Mouse (Mus musculus): ENCODE measurements at regions not wholly inside any gene's neighbourhood (a gene's known extent, or its start where the extent isn't known, plus 50 kb on each side); places are given as distances from the start of the nearest gene placed in this dataset.
"Not testable (repeated sequence)": the region's sequence is repeated elsewhere in the genome, so short reads cannot be mapped to it uniquely, and the experiment has no call there.

GRCm38 (mm10) chr13:12726831-12727230 lies 73.0 kb downstream of the Prl2c3 start:
- H3K27ac ChIP-seq (ENCODE audit: low read depth); H3K4me2 ChIP-seq; H3K4me3 ChIP-seq (ENCODE audit: low read depth, low read length); H3K9me3 ChIP-seq (ENCODE audit: low read depth, low read length); H3K4me1 ChIP-seq (ENCODE audit: insufficient read depth); H3K36me3 ChIP-seq (ENCODE audit: insufficient read depth); H3K9ac ChIP-seq; H3K27me3 ChIP-seq (ENCODE audit: insufficient read depth, low read length); ATAC-seq (ENCODE audit: insufficient read depth): not testable (repeated sequence)
- peak; percentile 51 for TF ChIP-seq CTCF (IDR thresholded peaks at IDR 0.05; ENCODE audit: low read depth)
- peak; percentile 41 for DNase-seq

GRCm38 (mm10) chr13:12717972-12718546 lies 81.8 kb downstream of the Prl2c3 start:
- H3K4me2 ChIP-seq; H3K4me1 ChIP-seq (ENCODE audit: insufficient read depth); H3K9me3 ChIP-seq (ENCODE audit: low read depth, low read length); H3K27me3 ChIP-seq (ENCODE audit: insufficient read depth, low read length); ATAC-seq (ENCODE audit: insufficient read depth); DNase-seq; H3K27ac ChIP-seq (ENCODE audit: low read depth); H3K9ac ChIP-seq; H3K4me3 ChIP-seq (ENCODE audit: low read depth, low read length); H3K36me3 ChIP-seq (ENCODE audit: insufficient read depth): not testable (repeated sequence)
- WGBS: 90% methylated on average over 7 of the region's 7 CpGs

DNA sequence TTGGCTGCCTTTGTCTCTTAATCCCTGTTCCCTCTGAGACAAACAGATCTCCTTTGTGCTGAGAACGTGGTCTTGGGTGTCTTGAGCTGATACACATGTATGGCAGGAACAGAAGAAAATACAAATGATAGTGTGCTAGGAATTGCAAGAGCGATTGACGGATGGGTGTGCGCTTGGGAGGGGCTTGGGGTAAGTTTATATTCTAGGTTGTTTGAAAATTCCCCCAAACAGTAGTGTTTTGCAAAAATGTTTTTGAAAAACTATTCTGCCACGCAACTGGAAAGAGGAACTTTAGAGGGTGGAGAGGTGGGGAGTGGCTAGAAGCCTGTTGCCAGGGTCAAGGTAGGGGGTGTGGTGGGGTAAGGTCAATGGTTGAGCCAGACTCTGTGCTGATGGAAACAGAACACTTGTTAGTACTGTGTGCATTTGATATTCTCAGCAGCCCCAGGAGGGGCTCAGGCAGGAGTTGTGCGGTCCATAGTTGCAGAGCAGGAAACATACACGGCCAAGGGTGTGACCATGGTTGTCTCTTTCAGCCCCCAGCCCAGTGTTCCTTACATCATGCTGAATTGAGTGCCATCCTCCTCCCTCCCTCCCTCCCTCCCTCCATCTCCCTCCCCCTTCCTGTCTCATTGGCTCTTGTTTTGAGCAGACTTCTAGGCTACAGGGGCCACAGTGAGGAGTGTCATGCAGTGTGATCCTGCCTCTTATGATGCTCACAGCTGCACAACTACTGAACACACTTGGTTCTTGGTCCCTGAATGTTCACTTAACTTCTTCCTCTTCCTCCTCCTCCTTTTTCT lies 88.2 kb downstream of the Prl2c3 start:
- Histone ChIP-seq H3K4me3 (ENCODE audit: low read depth, low read length) (no peak overlapping the region), H3K9me3 (ENCODE audit: low read depth, low read length) (no peaks in the 10 kb centered on the region), H3K27me3 (ENCODE audit: insufficient read depth, low read length) (no peaks in the 10 kb centered on the region), H3K36me3 (ENCODE audit: insufficient read depth) (no peaks in the 10 kb centered on the region), H3K27ac (ENCODE audit: low read depth) (no peak overlapping the region), H3K9ac (no peak overlapping the region), H3K4me2 (no peak overlapping the region), H3K4me1 (ENCODE audit: insufficient read depth) (no peaks in the 10 kb centered on the region)
- ATAC-seq (ENCODE audit: insufficient read depth): no peak
- WGBS: 60% methylated on average over 7 of the region's 7 CpGs
- DNase-seq: no peak
- no peak for TF ChIP-seq CTCF (IDR thresholded peaks at IDR 0.05; ENCODE audit: low read depth)

- H3K27ac ChIP-seq (ENCODE audit: low read depth); H3K9ac ChIP-seq; H3K9me3 ChIP-seq (ENCODE audit: low read depth, low read length); H3K4me1 ChIP-seq (ENCODE audit: insufficient read depth); H3K27me3 ChIP-seq (ENCODE audit: insufficient read depth, low read length); H3K36me3 ChIP-seq (ENCODE audit: insufficient read depth): not testable (repeated sequence)
- Histone ChIP-seq H3K4me3 (ENCODE audit: low read depth, low read length) (peak overlapping the region; percentile 15; the same call in 1 of the 2 replicates), H3K4me2 (peak overlapping the region; percentile 41)
- DNase-seq (peak; percentile 20), ATAC-seq (ENCODE audit: insufficient read depth) (peak; percentile 58)
- 2% methylated on average over 14 of the region's 27 CpGs for WGBS
Observed at GRCm38 (mm10) chr13:12702804-12703612, 96.9 kb downstream of the Prl2c3 start.

DNA sequence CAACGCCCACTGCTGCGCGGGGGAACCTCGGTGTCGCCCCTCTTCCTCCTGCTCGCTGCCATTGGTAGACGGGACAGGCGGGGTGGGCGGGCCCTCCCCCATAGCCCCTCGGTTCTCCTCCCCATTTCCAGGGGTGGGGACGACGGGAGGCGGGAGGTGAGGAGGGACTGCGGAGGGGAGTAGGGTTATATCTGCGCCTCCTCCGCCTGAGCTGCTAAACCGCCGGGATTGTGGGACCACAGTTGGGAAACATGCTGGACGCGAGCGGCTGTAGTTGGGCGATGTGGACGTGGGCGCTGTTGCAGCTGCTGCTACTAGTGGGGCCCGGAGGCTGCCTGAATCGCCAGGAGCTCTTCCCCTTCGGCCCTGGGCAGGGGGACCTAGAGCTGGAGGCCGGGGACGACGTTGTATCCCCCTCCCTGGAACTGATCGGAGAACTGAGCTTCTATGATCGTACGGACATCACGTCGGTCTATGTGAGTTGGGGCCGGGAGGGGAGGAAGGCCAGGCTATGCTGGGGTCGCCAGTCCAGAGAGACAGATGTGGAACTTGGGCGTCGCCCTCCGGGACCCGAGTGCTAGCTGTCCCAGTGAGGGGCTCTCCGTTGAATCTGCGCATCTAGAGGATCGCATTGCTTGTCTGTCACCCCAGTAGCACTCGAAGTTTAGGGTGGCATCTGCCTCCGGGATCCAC lies 97.6 kb downstream of the Prl2c3 start:
- not testable (repeated sequence) for H3K27ac ChIP-seq (ENCODE audit: low read depth); H3K9ac ChIP-seq; H3K27me3 ChIP-seq (ENCODE audit: insufficient read depth, low read length); H3K4me1 ChIP-seq (ENCODE audit: insufficient read depth); H3K36me3 ChIP-seq (ENCODE audit: insufficient read depth); H3K9me3 ChIP-seq (ENCODE audit: low read depth, low read length)
- H3K4me2 ChIP-seq: peak overlapping the region; percentile 37; the same call in 1 of the 2 replicates
- ATAC-seq (ENCODE audit: insufficient read depth) (peak; percentile 81), DNase-seq (peak; percentile 21)
- peak overlapping the region; percentile 24 for H3K4me3 ChIP-seq (ENCODE audit: low read depth, low read length)
- under 1% methylated on average over 28 of the region's 46 CpGs for WGBS

DNA sequence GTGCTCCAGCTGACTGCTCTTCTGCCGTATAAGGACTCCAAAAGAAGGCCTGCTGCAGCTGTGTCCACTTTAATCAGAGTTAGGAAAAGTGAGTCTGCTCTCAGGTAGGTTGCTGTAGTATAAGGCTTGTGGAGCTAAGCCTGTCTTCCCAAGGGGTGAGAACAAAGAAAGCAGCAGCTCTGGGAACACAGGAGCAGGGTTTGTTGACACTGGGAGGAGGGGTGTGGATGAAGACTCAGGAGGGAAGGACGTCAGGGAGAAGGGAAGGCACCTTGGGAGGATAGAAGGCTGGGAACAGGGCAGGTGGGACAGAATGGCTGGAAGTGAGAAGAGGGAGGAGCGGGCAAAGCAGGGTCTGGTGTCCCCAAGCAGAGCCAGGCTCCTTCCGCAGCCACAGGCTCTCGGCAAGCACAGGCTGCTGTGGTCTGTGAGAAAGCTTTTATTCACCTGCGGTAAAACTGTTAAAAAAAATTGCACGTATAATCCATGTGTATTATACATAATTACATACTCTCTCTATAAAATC lies 106.2 kb downstream of the Prl2c3 start:
- peak; percentile 42; the same call in 1 of the 2 replicates for ATAC-seq (ENCODE audit: insufficient read depth)
- H3K4me3 ChIP-seq (ENCODE audit: low read depth, low read length); H3K36me3 ChIP-seq (ENCODE audit: insufficient read depth); H3K27ac ChIP-seq (ENCODE audit: low read depth); H3K9me3 ChIP-seq (ENCODE audit: low read depth, low read length); H3K9ac ChIP-seq; H3K4me1 ChIP-seq (ENCODE audit: insufficient read depth); H3K27me3 ChIP-seq (ENCODE audit: insufficient read depth, low read length); DNase-seq; H3K4me2 ChIP-seq: not testable (repeated sequence)
- 33% methylated on average over 5 of the region's 7 CpGs for WGBS

GRCm38 (mm10) chr13:12688778-12689177 lies 111.1 kb downstream of the Prl2c3 start:
- ATAC-seq (ENCODE audit: insufficient read depth): not testable (repeated sequence)

DNA sequence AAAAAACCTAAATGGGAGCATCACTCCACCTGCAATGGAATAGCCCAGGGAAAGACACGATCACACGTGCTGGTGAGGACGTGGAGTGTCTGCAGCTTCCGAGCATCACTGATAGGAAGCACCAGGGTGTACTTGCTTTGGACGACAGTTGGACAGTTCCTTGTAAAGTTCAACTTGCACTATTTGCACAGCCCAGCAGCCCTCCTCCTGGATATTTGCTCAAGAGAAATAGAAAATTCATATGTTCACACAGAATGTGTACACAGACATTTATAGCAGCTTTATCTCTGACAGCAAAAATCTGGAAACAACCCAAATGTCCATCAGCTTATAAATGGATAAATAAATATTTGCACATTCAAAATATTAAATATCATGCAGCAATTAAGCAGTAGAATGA lies 111.7 kb downstream of the Prl2c3 start:
- not testable (repeated sequence) for H3K27ac ChIP-seq (ENCODE audit: low read depth); H3K36me3 ChIP-seq (ENCODE audit: insufficient read depth); H3K4me2 ChIP-seq; DNase-seq; H3K9ac ChIP-seq; H3K9me3 ChIP-seq (ENCODE audit: low read depth, low read length); H3K27me3 ChIP-seq (ENCODE audit: insufficient read depth, low read length); H3K4me1 ChIP-seq (ENCODE audit: insufficient read depth); H3K4me3 ChIP-seq (ENCODE audit: low read depth, low read length); ATAC-seq (ENCODE audit: insufficient read depth)
- 15% methylated on average over 1 of the region's 5 CpGs for WGBS

More at GRCm38 (mm10) chr13:12688778-12689177, 111.1 kb downstream of the Prl2c3 start:
- not testable (repeated sequence) for H3K27me3 ChIP-seq (ENCODE audit: insufficient read depth, low read length); H3K4me2 ChIP-seq; H3K4me1 ChIP-seq (ENCODE audit: insufficient read depth); H3K9me3 ChIP-seq (ENCODE audit: low read depth, low read length); H3K9ac ChIP-seq; H3K4me3 ChIP-seq (ENCODE audit: low read depth, low read length); H3K27ac ChIP-seq (ENCODE audit: low read depth); H3K36me3 ChIP-seq (ENCODE audit: insufficient read depth); DNase-seq
- WGBS: no CpG with 5 or more reads among the region's 1 CpGs

DNA sequence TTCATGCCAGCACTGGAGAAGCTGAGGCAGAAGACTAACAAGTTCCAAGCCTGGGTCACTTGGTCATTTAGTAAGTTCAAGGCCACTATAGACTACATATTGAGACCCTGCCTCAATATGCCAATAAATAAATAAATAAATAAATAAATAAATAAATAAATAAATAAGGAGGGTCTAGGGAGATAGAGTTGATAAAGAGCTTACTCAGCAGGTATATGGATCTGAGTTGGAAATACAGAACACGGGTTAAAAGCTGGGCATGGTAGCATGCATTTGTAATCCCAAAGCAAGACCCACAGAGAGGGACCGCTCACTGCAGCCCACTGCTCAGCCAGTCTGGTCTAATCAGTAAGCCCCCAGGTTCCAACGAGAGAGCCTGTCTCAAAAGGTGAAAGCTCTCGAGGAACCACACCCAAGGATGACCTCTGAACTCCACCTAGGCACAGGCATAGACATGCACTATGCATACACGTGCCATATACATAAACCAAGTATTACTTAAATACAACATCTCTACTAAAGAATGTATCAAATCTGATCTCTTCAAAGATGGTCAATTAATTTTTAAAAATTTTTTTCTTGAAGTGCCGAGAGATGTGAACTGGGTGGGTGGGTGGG lies 115.4 kb downstream of the Ero1lb start:
- not testable (repeated sequence) for H3K27ac ChIP-seq (ENCODE audit: low read depth); DNase-seq; H3K9me3 ChIP-seq (ENCODE audit: low read depth, low read length); H3K27me3 ChIP-seq (ENCODE audit: insufficient read depth, low read length); H3K9ac ChIP-seq; H3K4me3 ChIP-seq (ENCODE audit: low read depth, low read length); H3K4me2 ChIP-seq; H3K36me3 ChIP-seq (ENCODE audit: insufficient read depth); H3K4me1 ChIP-seq (ENCODE audit: insufficient read depth)
- WGBS: 71% methylated on average over 4 of the region's 6 CpGs
- ATAC-seq (ENCODE audit: insufficient read depth): peak; percentile 68; the same call in 1 of the 2 replicates

All from lung, embryonic 14.5 days (tissue).